Mouse (Mus musculus): ENCODE data around the gene Chat. TPM values are rescaled to one million over a fixed set of nuclear protein-coding genes. Genes with fewer than 3 reads are reported as not detected.

The Chat gene
- not detected for polyA plus RNA-seq (2014; fragmentation: Illumina TruSeq; extraction: RNeasy Lipid Tissue Mini Kit (QIAGEN cat#74804); ENCODE audit: low read depth, low replicate concordance)

DNA sequence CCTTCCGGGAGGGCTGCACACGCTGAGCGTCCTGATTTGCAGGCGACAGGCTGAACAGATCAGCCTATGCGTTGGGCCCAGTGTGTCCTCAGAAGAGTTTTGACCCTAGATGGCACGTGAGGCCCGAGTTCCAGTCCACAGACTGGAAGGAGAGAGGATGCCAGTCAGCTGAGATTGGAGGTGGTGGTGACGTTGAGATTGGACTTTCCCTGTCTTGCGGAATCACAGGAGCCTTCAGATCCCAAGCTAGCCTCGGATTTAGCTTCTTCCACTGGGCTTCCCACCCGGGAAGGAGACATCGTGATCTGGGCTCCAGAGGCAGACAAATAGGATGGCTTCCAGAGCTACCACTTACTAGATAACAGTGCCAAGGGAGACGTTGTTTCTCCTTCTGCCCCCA lies at the start of gene Chat:
Gene Chat, minus strand, starts transcription at position 101 of the 400 bp plus-strand sequence.

DNA sequence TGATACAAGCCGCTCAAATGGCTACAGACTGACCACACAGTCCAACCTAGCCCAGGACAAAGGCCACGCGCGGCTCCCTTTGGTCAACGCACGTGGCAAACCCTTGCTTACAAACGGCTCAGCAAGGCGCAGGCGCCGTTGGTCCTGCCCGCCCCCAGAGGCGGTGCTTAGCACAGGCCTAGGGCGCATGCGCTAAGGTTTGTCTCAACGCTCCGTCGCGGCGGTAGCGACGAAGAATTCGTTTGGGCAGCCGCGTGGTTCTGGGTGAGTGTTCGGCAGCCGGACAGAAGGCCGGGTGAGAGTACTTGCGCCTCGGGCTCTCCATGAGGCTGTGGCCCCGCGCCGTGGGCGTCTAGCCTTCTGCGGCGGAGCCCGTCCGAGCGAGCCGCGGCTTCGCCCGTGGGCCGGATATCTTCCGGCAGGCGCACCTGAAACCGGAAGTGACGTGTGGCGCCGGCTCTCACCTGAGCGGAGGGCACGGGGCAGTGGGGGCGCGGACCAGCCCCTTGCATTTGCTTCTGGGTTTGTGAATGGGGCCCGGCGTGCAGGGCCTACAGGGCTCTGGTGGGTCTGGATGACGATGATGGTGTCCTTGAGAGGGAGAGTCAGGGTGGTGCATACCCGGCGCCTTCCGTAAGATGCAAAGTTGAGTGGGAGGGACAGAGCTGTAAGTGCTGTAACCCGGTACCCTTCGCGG lies 47.7 kb upstream of the Chat start, which contains the start of gene Ercc6:
Gene Ercc6, plus strand, starts transcription at position 186 of the 697 bp plus-strand sequence.

DNA sequence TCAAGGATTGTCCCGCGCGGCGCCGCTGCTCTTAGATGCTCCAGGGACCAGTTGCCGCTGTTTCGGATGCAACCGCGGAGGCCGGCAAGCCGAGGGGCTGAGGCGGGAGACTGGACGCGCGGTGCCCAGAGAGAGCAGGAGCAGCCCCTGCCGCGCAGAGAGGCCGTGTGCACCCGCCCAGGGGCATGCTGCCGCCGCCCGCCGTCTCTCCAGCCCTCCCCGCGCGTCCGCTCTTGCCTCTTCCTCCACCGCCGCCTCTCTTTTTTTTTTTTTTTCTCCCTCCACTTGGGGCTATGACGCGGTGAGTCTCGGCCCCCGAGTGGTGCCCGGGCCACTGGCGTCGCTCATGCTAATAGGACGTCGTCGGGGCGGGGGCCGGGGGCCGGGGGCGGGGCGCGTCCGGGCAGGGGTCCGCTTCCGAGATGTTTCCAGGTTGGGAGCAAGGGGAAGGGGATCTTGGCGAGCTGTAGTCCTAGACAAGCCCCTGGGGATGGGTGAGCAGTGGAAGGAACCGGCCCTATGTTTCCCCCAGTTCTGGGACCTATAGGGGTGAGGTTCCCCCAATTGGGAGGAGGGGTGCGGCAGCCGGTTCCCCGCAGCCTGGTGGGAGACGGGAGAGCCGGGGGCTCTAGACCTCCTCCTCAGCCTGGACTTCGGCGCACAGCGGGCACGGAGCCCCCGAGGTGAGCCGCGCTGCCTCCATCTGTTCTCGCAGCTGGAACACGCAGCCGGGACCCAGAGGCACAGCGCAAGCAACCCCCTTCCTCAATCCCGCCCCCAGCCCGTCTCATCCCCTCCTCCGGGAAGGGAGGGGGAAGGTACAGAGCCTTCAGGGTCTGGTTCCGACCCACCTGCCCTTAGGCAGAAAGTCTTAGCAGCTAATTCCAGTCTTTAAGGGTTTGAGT lies 936 bp downstream of the Chat start, which contains the start of gene Slc18a3:
Gene Slc18a3, minus strand, starts transcription at position 250 of the 905 bp plus-strand sequence.

DNA sequence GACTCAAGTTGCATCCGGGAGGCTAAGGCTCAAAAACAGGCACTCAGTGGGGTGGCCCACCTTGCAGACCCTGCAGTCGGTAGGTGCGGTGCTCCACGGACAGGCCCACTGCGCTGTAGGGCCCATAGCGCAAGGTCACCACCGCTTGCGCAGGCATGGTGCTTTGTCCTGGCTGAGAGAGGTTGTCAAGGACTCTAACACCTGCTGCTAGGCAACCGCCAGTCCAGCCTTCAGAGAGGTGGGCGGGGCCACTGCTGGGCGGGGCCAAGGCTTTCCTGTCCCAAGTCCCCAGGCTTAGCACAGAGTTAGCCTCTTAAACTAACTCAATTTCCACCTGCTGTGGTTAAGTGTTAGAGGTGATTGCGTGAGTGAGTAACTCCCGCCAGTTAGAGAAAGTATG lies 77.6 kb downstream of the Chat start, which contains the start of gene 1700024G13Rik:
Gene 1700024G13Rik, minus strand, starts transcription at position 196 of the 400 bp plus-strand sequence.

Other genes with a start within 250 kb of the Chat start
- gene Ogdhl, start 144.0 kb downstream of the Chat start, polyA plus RNA-seq (2014; fragmentation: Illumina TruSeq; extraction: RNeasy Lipid Tissue Mini Kit (QIAGEN cat#74804); ENCODE audit: low read depth, low replicate concordance): 0.87 TPM
- gene 1700024G13Rik, start 77.6 kb downstream of the Chat start, polyA plus RNA-seq (2014; fragmentation: Illumina TruSeq; extraction: RNeasy Lipid Tissue Mini Kit (QIAGEN cat#74804); ENCODE audit: low read depth, low replicate concordance): not detected
- not detected for gene Slc18a3, start 1.1 kb downstream of the Chat start, polyA plus RNA-seq (2014; fragmentation: Illumina TruSeq; extraction: RNeasy Lipid Tissue Mini Kit (QIAGEN cat#74804); ENCODE audit: low read depth, low replicate concordance)
- 13.0 TPM for gene Ercc6, start 47.5 kb upstream of the Chat start, polyA plus RNA-seq (2014; fragmentation: Illumina TruSeq; extraction: RNeasy Lipid Tissue Mini Kit (QIAGEN cat#74804); ENCODE audit: low read depth, low replicate concordance)
- 1.3 TPM for gene Prrxl1, start 133.4 kb upstream of the Chat start, polyA plus RNA-seq (2014; fragmentation: Illumina TruSeq; extraction: RNeasy Lipid Tissue Mini Kit (QIAGEN cat#74804); ENCODE audit: low read depth, low replicate concordance)
- gene 3425401B19Rik, start 219.3 kb upstream of the Chat start, polyA plus RNA-seq (2014; fragmentation: Illumina TruSeq; extraction: RNeasy Lipid Tissue Mini Kit (QIAGEN cat#74804); ENCODE audit: low read depth, low replicate concordance): 0.47 TPM